Mouse (Mus musculus): ENCODE measurements at regions not wholly inside any gene's neighbourhood (a gene's known extent, or its start where the extent isn't known, plus 50 kb on each side); places are given as distances from the start of the nearest gene placed in this dataset.

- no peaks in the 10 kb centered on the region for H3K9me3 ChIP-seq (replicated peaks)
- H3K27ac ChIP-seq, result no peak overlapping the region
- H3K9ac ChIP-seq, result no peak overlapping the region
- ATAC-seq, result no peak
- WGBS, result 92% methylated on average over 2 of the region's 2 CpGs
- no peak overlapping the region for H3K4me3 ChIP-seq
- H3K4me1 ChIP-seq, result no peaks in the 10 kb centered on the region
- no peaks in the 10 kb centered on the region for H3K36me3 ChIP-seq (ENCODE audit: poor library complexity, severe bottlenecking)
- no peak overlapping the region for H3K4me2 ChIP-seq
- no peaks in the 10 kb centered on the region for H3K27me3 ChIP-seq
These were observed 136.2 kb upstream of the Prep start for GRCm38 (mm10) chr10:44930796-44931195.

DNA sequence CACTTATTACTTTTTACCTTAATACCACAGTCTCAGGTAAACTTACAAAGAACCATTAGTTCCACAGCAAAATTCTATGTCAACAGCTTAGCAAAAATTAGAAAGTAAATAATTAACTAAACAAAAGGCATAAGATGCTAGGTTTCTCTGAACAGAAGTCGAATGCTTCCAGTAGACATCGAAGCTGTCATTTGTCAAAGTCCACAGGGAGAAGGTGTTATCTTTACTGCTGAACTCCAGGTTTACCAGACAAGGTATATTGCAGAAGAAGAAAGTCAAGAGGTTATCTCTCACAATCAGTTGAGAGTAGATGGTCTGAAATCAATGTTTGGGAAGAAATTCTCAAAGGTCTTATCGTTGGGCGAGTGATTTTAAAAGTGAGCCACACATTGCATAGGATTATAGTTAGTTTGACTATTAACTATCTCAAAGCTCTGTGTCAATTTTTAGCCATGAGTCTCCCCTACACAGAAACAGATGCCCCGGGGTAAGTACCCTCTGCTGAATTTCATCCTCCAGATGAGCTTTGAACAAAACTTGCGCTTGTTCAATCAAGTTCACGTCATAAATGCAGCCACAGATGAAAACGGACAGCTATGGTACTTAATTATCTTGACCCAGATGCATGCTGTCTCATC is 153.1 kb upstream of the Prep start:
- no peak for ATAC-seq
- Histone ChIP-seq H3K4me3 (no peak overlapping the region), H3K9ac (no peak overlapping the region), H3K4me1 (no peaks in the 10 kb centered on the region), H3K27me3 (no peaks in the 10 kb centered on the region), H3K4me2 (no peak overlapping the region), H3K27ac (no peak overlapping the region), H3K9me3 (replicated peaks) (no peaks in the 10 kb centered on the region), H3K36me3 (ENCODE audit: poor library complexity, severe bottlenecking) (no peaks in the 10 kb centered on the region)
- 92% methylated on average over 8 of the region's 8 CpGs for WGBS

- no peak for ATAC-seq
- no peak overlapping the region for H3K27ac ChIP-seq
- H3K9me3 ChIP-seq (replicated peaks), result no peaks in the 10 kb centered on the region; the same call in 1 of the 2 replicates
- no peak overlapping the region for H3K4me3 ChIP-seq
- WGBS, result 95% methylated on average over 4 of the region's 4 CpGs
- no peaks in the 10 kb centered on the region for H3K27me3 ChIP-seq
- H3K4me1 ChIP-seq, result no peaks in the 10 kb centered on the region
- H3K4me2 ChIP-seq, result no peak overlapping the region
- no peaks in the 10 kb centered on the region for H3K36me3 ChIP-seq (ENCODE audit: poor library complexity, severe bottlenecking)
- no peak overlapping the region for H3K9ac ChIP-seq
These were observed 162.5 kb upstream of the Prep start for GRCm38 (mm10) chr10:44904520-44904919.

DNA sequence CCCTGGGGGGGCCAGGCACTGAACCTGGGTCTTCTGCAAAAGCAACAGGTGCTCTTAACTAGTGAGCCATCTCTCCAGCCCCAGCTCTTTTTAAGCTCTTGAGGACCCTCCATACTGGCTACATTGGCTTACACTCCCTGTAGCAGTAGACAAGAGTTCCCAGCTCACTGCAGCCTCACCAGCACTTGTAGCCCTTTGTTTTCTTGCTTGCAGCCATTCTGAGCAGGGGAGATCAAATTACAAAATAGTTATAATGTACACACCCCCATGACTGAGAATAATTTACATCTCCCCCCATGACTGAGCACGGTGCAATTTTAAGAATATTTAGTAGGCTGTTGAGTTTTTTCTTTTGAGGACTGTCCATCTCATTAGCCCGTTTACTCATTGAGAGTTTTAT is 165.8 kb upstream of the Prep start:
- no peak overlapping the region for H3K4me3 ChIP-seq
- H3K4me2 ChIP-seq, result no peak overlapping the region
- no peaks in the 10 kb centered on the region for H3K27me3 ChIP-seq
- H3K4me1 ChIP-seq, result no peaks in the 10 kb centered on the region
- no peak overlapping the region for H3K27ac ChIP-seq
- H3K9me3 ChIP-seq (replicated peaks), result no peaks in the 10 kb centered on the region; the same call in 1 of the 2 replicates
- 61% methylated on average over 2 of the region's 2 CpGs for WGBS
- H3K36me3 ChIP-seq (ENCODE audit: poor library complexity, severe bottlenecking), result no peaks in the 10 kb centered on the region
- H3K9ac ChIP-seq, result no peak overlapping the region
- ATAC-seq, result no peak

GRCm38 (mm10) chr10:44892124-44892523 is 174.9 kb upstream of the Prep start:
- H3K36me3 ChIP-seq (ENCODE audit: poor library complexity, severe bottlenecking), result no peaks in the 10 kb centered on the region
- H3K27ac ChIP-seq, result no peak overlapping the region
- peaks cover 7% of the 10 kb centered on the region for H3K4me1 ChIP-seq
- no peak overlapping the region for H3K4me3 ChIP-seq
- WGBS, result 58% methylated on average over 6 of the region's 6 CpGs
- H3K4me2 ChIP-seq, result no peak overlapping the region
- no peaks in the 10 kb centered on the region for H3K9me3 ChIP-seq (replicated peaks)
- H3K27me3 ChIP-seq, result peaks cover 45% of the 10 kb centered on the region
- ATAC-seq, result no peak
- no peak overlapping the region for H3K9ac ChIP-seq

GRCm38 (mm10) chr10:44887081-44887683 is 179.8 kb upstream of the Prep start:
- Histone ChIP-seq H3K9ac (no peak overlapping the region), H3K4me1 (peaks cover 17% of the 10 kb centered on the region), H3K27ac (no peak overlapping the region), H3K36me3 (ENCODE audit: poor library complexity, severe bottlenecking) (no peaks in the 10 kb centered on the region), H3K9me3 (replicated peaks) (no peaks in the 10 kb centered on the region), H3K27me3 (peaks cover 82% of the 10 kb centered on the region), H3K4me3 (0 out of 2 replicates have a peak overlapping the region, but pooled peaks have one; percentile 2), H3K4me2 (peak overlapping the region; percentile 43)
- ATAC-seq, result peak; percentile 90
- WGBS, result 3% methylated on average over 14 of the region's 14 CpGs

GRCm38 (mm10) chr10:44881967-44882366 is 185.0 kb upstream of the Prep start:
- H3K9ac ChIP-seq, result no peak overlapping the region
- ATAC-seq, result no peak
- H3K27me3 ChIP-seq, result peaks cover 59% of the 10 kb centered on the region
- WGBS, result 76% methylated on average over 2 of the region's 2 CpGs
- H3K9me3 ChIP-seq (replicated peaks), result no peaks in the 10 kb centered on the region
- H3K27ac ChIP-seq, result no peak overlapping the region
- H3K36me3 ChIP-seq (ENCODE audit: poor library complexity, severe bottlenecking), result no peaks in the 10 kb centered on the region
- H3K4me3 ChIP-seq, result no peak overlapping the region
- H3K4me1 ChIP-seq, result peaks cover 8% of the 10 kb centered on the region
- no peak overlapping the region for H3K4me2 ChIP-seq

GRCm38 (mm10) chr10:44877076-44877663 is 189.8 kb upstream of the Prep start:
- H3K4me2 ChIP-seq, result no peak overlapping the region
- H3K9ac ChIP-seq, result no peak overlapping the region
- no peaks in the 10 kb centered on the region for H3K9me3 ChIP-seq (replicated peaks)
- H3K36me3 ChIP-seq (ENCODE audit: poor library complexity, severe bottlenecking), result no peaks in the 10 kb centered on the region
- peaks cover 15% of the 10 kb centered on the region for H3K27me3 ChIP-seq
- no peak overlapping the region for H3K27ac ChIP-seq
- H3K4me1 ChIP-seq, result no peaks in the 10 kb centered on the region
- 92% methylated on average over 9 of the region's 9 CpGs for WGBS
- ATAC-seq, result no peak
- no peak overlapping the region for H3K4me3 ChIP-seq

DNA sequence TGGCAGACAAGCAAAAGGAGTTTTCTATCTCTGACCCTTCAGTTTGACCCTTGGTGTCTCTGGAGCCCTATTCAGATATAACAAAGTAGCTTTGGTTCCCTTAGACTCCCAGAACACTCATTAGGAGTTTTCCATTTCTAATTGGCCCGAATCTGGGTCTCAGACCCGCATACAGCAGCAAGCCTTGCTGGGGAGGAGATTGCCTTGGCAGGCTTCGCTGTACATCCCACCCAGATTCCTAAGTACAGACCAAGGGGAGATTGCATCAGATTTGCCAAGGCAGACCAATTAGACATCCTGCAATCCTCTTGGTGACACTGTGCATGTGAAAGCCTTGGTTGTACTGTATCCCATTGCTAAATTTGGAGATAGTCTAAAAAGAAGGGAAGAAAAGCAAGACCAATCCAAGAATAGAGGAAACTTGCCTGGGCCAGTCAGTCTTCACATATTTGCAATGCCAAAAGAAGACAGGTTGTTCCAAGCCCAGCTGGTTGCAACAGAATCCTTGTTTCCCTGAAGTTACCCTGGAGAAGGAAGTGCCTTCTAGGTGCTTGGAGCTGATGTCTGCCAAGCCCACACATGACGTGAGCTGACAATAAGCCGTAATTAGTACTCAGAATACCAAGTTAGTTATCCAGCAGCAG is 193.2 kb upstream of the Prep start:
- H3K27ac ChIP-seq, result no peak overlapping the region
- H3K4me3 ChIP-seq, result no peak overlapping the region
- H3K4me1 ChIP-seq, result no peaks in the 10 kb centered on the region
- no peaks in the 10 kb centered on the region for H3K9me3 ChIP-seq (replicated peaks)
- H3K36me3 ChIP-seq (ENCODE audit: poor library complexity, severe bottlenecking), result no peaks in the 10 kb centered on the region
- no peaks in the 10 kb centered on the region for H3K27me3 ChIP-seq
- no peak for ATAC-seq
- no peak overlapping the region for H3K9ac ChIP-seq
- H3K4me2 ChIP-seq, result no peak overlapping the region
- WGBS, result 54% methylated on average over 5 of the region's 5 CpGs

GRCm38 (mm10) chr10:44864191-44864747 is 202.7 kb upstream of the Prep start:
- no peak overlapping the region for H3K27ac ChIP-seq
- H3K4me3 ChIP-seq, result no peak overlapping the region
- no peaks in the 10 kb centered on the region for H3K27me3 ChIP-seq
- no peaks in the 10 kb centered on the region for H3K36me3 ChIP-seq (ENCODE audit: poor library complexity, severe bottlenecking)
- no peaks in the 10 kb centered on the region for H3K4me1 ChIP-seq
- no peak overlapping the region for H3K9ac ChIP-seq
- ATAC-seq, result no peak
- WGBS, result 100% methylated on average over 1 of the region's 1 CpGs
- H3K9me3 ChIP-seq (replicated peaks), result no peaks in the 10 kb centered on the region
- H3K4me2 ChIP-seq, result no peak overlapping the region

- Histone ChIP-seq H3K4me2 (no peak overlapping the region), H3K9me3 (replicated peaks) (no peaks in the 10 kb centered on the region), H3K27me3 (no peaks in the 10 kb centered on the region), H3K36me3 (ENCODE audit: poor library complexity, severe bottlenecking) (no peaks in the 10 kb centered on the region), H3K4me1 (no peaks in the 10 kb centered on the region), H3K4me3 (no peak overlapping the region), H3K27ac (no peak overlapping the region), H3K9ac (no peak overlapping the region)
- ATAC-seq, result no peak
- 81% methylated on average over 8 of the region's 8 CpGs for WGBS
These were observed 204.7 kb upstream of the Prep start for GRCm38 (mm10) chr10:44862360-44862674.

- no peaks in the 10 kb centered on the region for H3K36me3 ChIP-seq (ENCODE audit: poor library complexity, severe bottlenecking)
- H3K4me1 ChIP-seq, result no peaks in the 10 kb centered on the region
- no peak for ATAC-seq
- H3K4me3 ChIP-seq, result no peak overlapping the region
- no peaks in the 10 kb centered on the region for H3K9me3 ChIP-seq (replicated peaks)
- no peak overlapping the region for H3K9ac ChIP-seq
- no peak overlapping the region for H3K4me2 ChIP-seq
- no peak overlapping the region for H3K27ac ChIP-seq
- WGBS, result 88% methylated on average over 10 of the region's 10 CpGs
- H3K27me3 ChIP-seq, result no peaks in the 10 kb centered on the region
These were observed 205.2 kb upstream of the Prep start for GRCm38 (mm10) chr10:44861671-44862359.
